Mouse (Mus musculus) ES-Bruce4 (cell line): ENCODE results near the gene Elovl2.

Experiments used
- CTCF ChIP-seq: IDR thresholded peaks from one replicate; pipeline ENCODE4 v1.8.1; 2011; ENCODE audit warnings: low read depth, low read length
- EP300 ChIP-seq: IDR thresholded peaks from 2 replicates; pipeline ENCODE4 v1.6.1; 2011; ENCODE audit warnings: low read depth, low read length; ENCODE audit not compliant: insufficient read depth
- POLR2A ChIP-seq: IDR thresholded peaks from one replicate; pipeline ENCODE4 v1.8.1; 2011; ENCODE audit warnings: low read length; ENCODE audit not compliant: insufficient read depth

- no peak for TF ChIP-seq POLR2A
- TF ChIP-seq CTCF: no peak
- no peak for TF ChIP-seq EP300
These were observed 18.6 kb upstream of the Elovl2 start for GRCm38 (mm10) chr13:41238805-41239130.
